Mouse (Mus musculus) ovary, postnatal 10 days (tissue): ENCODE results near the gene Iqcj.
"Not testable (repeated sequence)": the region's sequence is repeated elsewhere in the genome, so short reads cannot be mapped to it uniquely, and the experiment has no call there.

Source experiments
- DNase-seq: peaks from one replicate; pipeline ENCODE4 v3.0.0; 2022; ENCODE audit warnings: low spot score

The Iqcj gene

GRCm38 (mm10) chr3:68077406-68077805 lies 185.4 kb downstream of the Iqcj start:
- no peak for DNase-seq

- DNase-seq: no peak
Observed at GRCm38 (mm10) chr3:68085024-68085423, 193.0 kb downstream of the Iqcj start.

- DNase-seq: no peak
Observed at GRCm38 (mm10) chr3:68092108-68092507, 200.1 kb downstream of the Iqcj start.

DNA sequence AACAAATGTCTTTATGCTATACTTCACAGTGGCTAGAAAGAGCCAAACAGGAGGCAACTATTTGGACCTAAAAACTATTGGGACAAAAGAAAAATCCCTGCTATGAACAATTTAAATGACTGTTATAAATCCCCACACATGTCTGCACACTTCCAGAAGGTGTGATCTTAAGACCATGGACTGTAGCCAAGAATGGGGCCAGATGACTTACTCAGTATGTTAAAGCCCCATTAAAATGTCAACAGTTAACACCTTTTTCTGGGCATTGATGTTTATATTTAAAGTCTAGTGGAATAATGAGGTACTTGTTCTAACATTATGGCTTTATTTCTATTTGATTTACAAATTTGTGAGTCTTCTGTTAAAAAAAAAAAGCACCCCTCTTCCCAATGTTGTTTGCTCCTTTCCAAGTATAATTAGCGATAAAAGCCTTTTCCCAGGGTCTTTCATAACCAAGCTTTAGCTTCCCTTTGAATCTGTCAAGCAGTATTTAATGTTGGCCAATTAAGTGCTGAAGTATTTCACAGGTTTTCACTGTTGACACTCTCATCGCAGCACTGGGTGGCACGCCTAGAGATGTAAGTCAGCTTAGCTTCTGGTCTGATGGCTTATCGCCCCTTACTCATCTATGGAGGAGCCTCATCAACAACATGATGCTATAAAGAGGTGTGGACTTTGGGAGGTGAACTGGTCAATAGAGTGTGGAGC lies 204.9 kb downstream of the Iqcj start:
- no peak for DNase-seq

DNA sequence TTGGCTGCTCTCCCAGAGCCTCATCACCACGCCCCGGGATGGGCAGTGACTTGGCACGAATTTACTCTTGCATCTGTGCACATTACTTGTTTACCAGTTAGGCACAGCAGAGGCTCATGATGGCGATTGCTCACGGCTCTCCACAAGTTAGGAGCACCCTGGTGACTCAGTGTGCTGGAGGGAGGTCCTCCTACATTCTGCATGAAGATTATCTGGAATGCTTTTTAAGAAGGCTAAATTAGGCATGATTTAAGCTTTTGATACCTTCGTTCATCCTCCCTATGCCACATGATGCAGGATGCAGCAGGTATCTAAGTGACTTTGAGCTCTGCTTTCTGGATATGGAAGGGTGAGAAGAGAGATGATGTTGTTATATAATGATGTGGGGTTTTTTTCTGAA lies 207.5 kb downstream of the Iqcj start:
- not testable (repeated sequence) for DNase-seq

DNA sequence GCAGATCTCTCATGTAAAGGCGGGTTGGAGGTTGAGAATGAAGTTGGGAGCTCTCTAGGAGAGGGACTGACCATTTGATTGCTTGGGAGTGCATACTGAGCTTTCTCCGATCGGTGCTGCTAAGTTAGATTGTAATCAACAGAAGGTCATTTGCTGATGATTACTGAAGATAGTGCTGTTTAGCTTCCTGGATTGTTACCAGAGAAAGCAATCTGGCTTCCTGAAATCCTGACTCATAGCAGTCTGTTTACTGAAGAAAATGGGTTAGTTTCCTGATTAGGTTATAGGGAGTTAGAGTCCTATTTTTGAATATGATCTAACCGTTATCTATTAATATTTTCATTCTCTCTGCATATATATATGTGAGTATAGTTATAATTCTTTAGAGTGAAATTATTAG lies 209.3 kb downstream of the Iqcj start:
- DNase-seq: no peak

- no peak for DNase-seq
Observed at GRCm38 (mm10) chr3:68105081-68105685, 213.2 kb downstream of the Iqcj start.
